Mouse (Mus musculus) forebrain, embryonic 16.5 days (tissue): ENCODE data around the gene Rab29. TPM values are rescaled to one million over a fixed set of nuclear protein-coding genes. Genes with fewer than 3 reads are reported as not detected.
"Not testable (repeated sequence)": the region's sequence is repeated elsewhere in the genome, so short reads cannot be mapped to it uniquely, and the experiment has no call there.

ENCODE experiments used
- ATAC-seq: fragments of 200-750 bp; cut with Nextera tagmentation; 2 replicates; pipeline ENCODE4 v1.8.0; 2017; ENCODE audit warnings: mild to moderate bottlenecking, moderate library complexity
- H3K27ac ChIP-seq: fragments of 300-500 bp; sonication (generic); 2 replicates; pipeline ENCODE4 v1.5.1; 2014; ENCODE audit warnings: low read length, control low read depth
- H3K27me3 ChIP-seq: fragments of 300-500 bp; sonication (generic); replicated peaks from 2 replicates; pipeline ENCODE4 v1.6.1; 2014; ENCODE audit warnings: low read length; ENCODE audit not compliant: control insufficient read depth, insufficient read depth
- H3K36me3 ChIP-seq: fragments of 300-500 bp; sonication (generic); 2 replicates; pipeline ENCODE4 v1.6.1; 2014; ENCODE audit not compliant: control insufficient read depth, insufficient read depth
- H3K4me1 ChIP-seq: fragments of 300-500 bp; sonication (generic); replicated peaks from 2 replicates; pipeline ENCODE4 v1.6.1; 2014; ENCODE audit warnings: low read length; ENCODE audit not compliant: control insufficient read depth, insufficient read depth
- H3K4me2 ChIP-seq: fragments of 300-500 bp; sonication (generic); 2 replicates; pipeline ENCODE4 v1.6.1; 2014; ENCODE audit warnings: mild to moderate bottlenecking, low read length, control low read depth
- H3K4me3 ChIP-seq: fragments of 300-500 bp; sonication (generic); replicated peaks from 2 replicates; pipeline ENCODE4 v1.5.1; 2014; ENCODE audit warnings: mild to moderate bottlenecking, low read length, control low read depth
- H3K9ac ChIP-seq: fragments of 300-500 bp; sonication (generic); replicated peaks from 2 replicates; pipeline ENCODE4 v1.6.1; 2014; ENCODE audit warnings: low read depth, low read length, control low read depth
- H3K9me3 ChIP-seq: fragments of 300-500 bp; sonication (generic); 2 replicates; pipeline ENCODE4 v1.6.1; 2016; ENCODE audit warnings: low read length; ENCODE audit not compliant: control insufficient read depth
- WGBS: fragments of 180-500 bp; shearing (Covaris S2); extraction: QIAGEN DNeasy Blood & Tissue Kit; methylation state at CpG from one replicate; pipeline ENCODE4 v1.1.7; 2014; 5-methylcytosine and 5-hydroxymethylcytosine counted together
- polyA plus RNA-seq: library from polyadenylated mRNA; unstranded; fragments of >200 nt; fragmentation: Nextera tagmentation; extraction: Ambion mirVana; gene quantifications from 2 replicates; pipeline ENCODE4 v1.2.1, GENCODE M21; 2015

Rab29 gene
- polyA plus RNA-seq, 1 experiment from 2014 or later = 8.8 TPM

- no peak overlapping the region for H3K4me2 ChIP-seq
- H3K4me3 ChIP-seq = no peak overlapping the region
- 63% methylated on average over 2 of the region's 2 CpGs for WGBS
- no peak for ATAC-seq
- no peaks in the 10 kb centered on the region for H3K36me3 ChIP-seq
- H3K27me3 ChIP-seq = no peaks in the 10 kb centered on the region
- H3K9me3 ChIP-seq = no peaks in the 10 kb centered on the region
- no peak overlapping the region for H3K27ac ChIP-seq
- H3K4me1 ChIP-seq = peaks cover 3% of the 10 kb centered on the region
- H3K9ac ChIP-seq = no peak overlapping the region
Measured at GRCm38 (mm10) chr1:131882787-131883186, 15.8 kb downstream of the Rab29 start.

- no peak overlapping the region for H3K9ac ChIP-seq
Measured at GRCm38 (mm10) chr1:131886173-131886572, 19.1 kb downstream of the Rab29 start.

GRCm38 (mm10) chr1:131886641-131887040 is 19.6 kb downstream of the Rab29 start:
- Histone ChIP-seq H3K4me1 (peaks cover 3% of the 10 kb centered on the region), H3K9me3 (no peaks in the 10 kb centered on the region), H3K27ac (peak overlapping the region; percentile 62), H3K9ac (no peak overlapping the region), H3K4me3 (no peak overlapping the region), H3K36me3 (no peaks in the 10 kb centered on the region), H3K4me2 (no peak overlapping the region), H3K27me3 (no peaks in the 10 kb centered on the region)
- 58% methylated on average over 3 of the region's 3 CpGs for WGBS
- ATAC-seq = peak; percentile 52; the same call in 1 of the 2 replicates

More at GRCm38 (mm10) chr1:131886173-131886572, 19.1 kb downstream of the Rab29 start:
- Histone ChIP-seq H3K27ac (peak overlapping the region; percentile 62), H3K9me3 (no peaks in the 10 kb centered on the region), H3K4me2 (no peak overlapping the region), H3K4me1 (peaks cover 3% of the 10 kb centered on the region), H3K36me3 (no peaks in the 10 kb centered on the region), H3K4me3 (no peak overlapping the region), H3K27me3 (no peaks in the 10 kb centered on the region)
- 32% methylated on average over 2 of the region's 2 CpGs for WGBS
- peak; percentile 64; the same call in 1 of the 2 replicates for ATAC-seq

- Histone ChIP-seq H3K27ac (no peak overlapping the region), H3K4me3 (no peak overlapping the region), H3K36me3 (no peaks in the 10 kb centered on the region), H3K9me3 (no peaks in the 10 kb centered on the region), H3K4me1 (peaks cover 3% of the 10 kb centered on the region), H3K27me3 (no peaks in the 10 kb centered on the region), H3K4me2 (no peak overlapping the region), H3K9ac (no peak overlapping the region)
- WGBS = 83% methylated on average over 6 of the region's 6 CpGs
- ATAC-seq = no peak
Measured at GRCm38 (mm10) chr1:131890043-131890658, 23.1 kb downstream of the Rab29 start.

- no peak for ATAC-seq
- Histone ChIP-seq H3K4me2 (no peak overlapping the region), H3K9me3 (no peaks in the 10 kb centered on the region), H3K36me3 (no peaks in the 10 kb centered on the region), H3K4me1 (peaks cover 3% of the 10 kb centered on the region), H3K27me3 (no peaks in the 10 kb centered on the region), H3K9ac (no peak overlapping the region), H3K27ac (no peak overlapping the region), H3K4me3 (no peak overlapping the region)
- 76% methylated on average over 4 of the region's 4 CpGs for WGBS
Measured at GRCm38 (mm10) chr1:131891436-131891835, 24.4 kb downstream of the Rab29 start.

- H3K36me3 ChIP-seq = no peaks in the 10 kb centered on the region
- H3K9me3 ChIP-seq = no peaks in the 10 kb centered on the region
- no peak for ATAC-seq
- H3K27me3 ChIP-seq = peaks cover 6% of the 10 kb centered on the region; the same call in 1 of the 2 replicates
- no peak overlapping the region for H3K4me2 ChIP-seq
- no peak overlapping the region for H3K27ac ChIP-seq
- no peak overlapping the region for H3K4me3 ChIP-seq
- 94% methylated on average over 4 of the region's 4 CpGs for whole genome bisulfite sequencing
- no peak overlapping the region for H3K9ac ChIP-seq
- H3K4me1 ChIP-seq = no peaks in the 10 kb centered on the region
Measured at GRCm38 (mm10) chr1:131902679-131903078, 35.7 kb downstream of the Rab29 start.

GRCm38 (mm10) chr1:131903251-131903650 is 36.2 kb downstream of the Rab29 start:
- Histone ChIP-seq H3K9ac (no peak overlapping the region), H3K36me3 (no peaks in the 10 kb centered on the region), H3K27me3 (peaks cover 7% of the 10 kb centered on the region; the same call in 1 of the 2 replicates), H3K4me1 (no peaks in the 10 kb centered on the region), H3K9me3 (no peaks in the 10 kb centered on the region), H3K4me2 (no peak overlapping the region), H3K27ac (no peak overlapping the region), H3K4me3 (no peak overlapping the region)
- WGBS = 92% methylated on average over 7 of the region's 7 CpGs
- no peak for ATAC-seq

GRCm38 (mm10) chr1:131905497-131905896 is 38.5 kb downstream of the Rab29 start:
- no peaks in the 10 kb centered on the region for H3K4me1 ChIP-seq
- H3K27ac ChIP-seq = no peak overlapping the region
- ATAC-seq = no peak
- H3K9me3 ChIP-seq = no peaks in the 10 kb centered on the region
- WGBS = 13% methylated on average over 1 of the region's 1 CpGs
- no peak overlapping the region for H3K4me3 ChIP-seq
- H3K36me3 ChIP-seq = no peaks in the 10 kb centered on the region
- no peak overlapping the region for H3K9ac ChIP-seq
- no peak overlapping the region for H3K4me2 ChIP-seq
- H3K27me3 ChIP-seq = peaks cover 13% of the 10 kb centered on the region

- Histone ChIP-seq H3K27ac (no peak overlapping the region), H3K27me3 (peaks cover 13% of the 10 kb centered on the region), H3K4me1 (peaks cover 16% of the 10 kb centered on the region), H3K9me3 (no peaks in the 10 kb centered on the region), H3K4me3 (no peak overlapping the region), H3K9ac (no peak overlapping the region), H3K36me3 (no peaks in the 10 kb centered on the region), H3K4me2 (no peak overlapping the region)
- WGBS = 92% methylated on average over 3 of the region's 3 CpGs
- ATAC-seq = no peak
Measured at GRCm38 (mm10) chr1:131908456-131908855, 41.4 kb downstream of the Rab29 start.

GRCm38 (mm10) chr1:131909236-131909635 is 42.2 kb downstream of the Rab29 start:
- H3K4me1 ChIP-seq = peaks cover 16% of the 10 kb centered on the region
- ATAC-seq, H3K9ac ChIP-seq, H3K4me3 ChIP-seq, H3K9me3 ChIP-seq, H3K4me2 ChIP-seq, H3K27ac ChIP-seq, H3K36me3 ChIP-seq: not testable (repeated sequence)
- H3K27me3 ChIP-seq = peaks cover 13% of the 10 kb centered on the region
- 95% methylated on average over 2 of the region's 2 CpGs for WGBS
